Mouse (Mus musculus) embryonic facial prominence, embryonic 12.5 days (tissue): ENCODE measurements around the gene Kars. TPM values are rescaled to one million over a fixed set of nuclear protein-coding genes. Genes with fewer than 3 reads are reported as not detected.

Experiments used
- ATAC-seq: fragments of 200-750 bp; cut with Nextera tagmentation; 2 replicates; pipeline ENCODE4 v1.8.0; 2017; ENCODE audit not compliant: insufficient number of reproducible peaks, insufficient read depth, low FRiP score, low TSS enrichment
- H3K27ac ChIP-seq: fragments of 300-500 bp; sonication (generic); 2 replicates; pipeline ENCODE4 v1.5.1; 2016; ENCODE audit warnings: mild to moderate bottlenecking
- H3K27me3 ChIP-seq: fragments of 300-500 bp; sonication (generic); 2 replicates; pipeline ENCODE4 v1.6.1; 2016; ENCODE audit warnings: mild to moderate bottlenecking, moderate library complexity
- H3K36me3 ChIP-seq: fragments of 300-500 bp; sonication (generic); 2 replicates; pipeline ENCODE4 v1.6.1; 2016; ENCODE audit warnings: mild to moderate bottlenecking
- H3K4me1 ChIP-seq: fragments of 300-500 bp; sonication (generic); 2 replicates; pipeline ENCODE4 v1.6.1; 2016
- H3K4me2 ChIP-seq: fragments of 300-500 bp; sonication (generic); replicated peaks from 2 replicates; pipeline ENCODE4 v1.6.1; 2016; ENCODE audit warnings: mild to moderate bottlenecking, moderate library complexity
- H3K4me3 ChIP-seq: fragments of 300-500 bp; sonication (generic); 2 replicates; pipeline ENCODE4 v1.5.1; 2016; ENCODE audit warnings: mild to moderate bottlenecking
- H3K9ac ChIP-seq: fragments of 300-500 bp; sonication (generic); 2 replicates; pipeline ENCODE4 v1.6.1; 2016; ENCODE audit warnings: mild to moderate bottlenecking, moderate library complexity
- H3K9me3 ChIP-seq: fragments of 300-500 bp; sonication (generic); 2 replicates; pipeline ENCODE4 v1.6.1; 2016; ENCODE audit warnings: mild to moderate bottlenecking, moderate library complexity
- WGBS: fragments of 180-500 bp; shearing (Covaris S2); methylation state at CpG from one replicate; pipeline ENCODE4 v1.1.7; 2016; 5-methylcytosine and 5-hydroxymethylcytosine counted together
- polyA plus RNA-seq: library from polyadenylated mRNA; unstranded; fragments of >200 nt; fragmentation: Nextera tagmentation; extraction: Ambion mirVana; gene quantifications from 2 replicates; pipeline ENCODE4 v1.2.1, GENCODE M21; 2016

Gene Kars
- polyA plus RNA-seq, 1 experiment from 2014 or later = 228 TPM

- H3K9ac ChIP-seq = no peak within 1 kb of the TSS
- peaks cover 40% of the 10 kb centered on the region for H3K36me3 ChIP-seq
- WGBS = 95% methylated on average over 11 of the region's 11 CpGs
- H3K4me3 ChIP-seq = no peak within 1 kb of the TSS
- no peak within 1 kb of the TSS for H3K27ac ChIP-seq
- peaks cover 18% of the 10 kb centered on the region for H3K4me1 ChIP-seq
- ATAC-seq = no peak
- no peak within 1 kb of the TSS for H3K4me2 ChIP-seq
- no peaks in the 10 kb centered on the region for H3K27me3 ChIP-seq
- no peaks in the 10 kb centered on the region for H3K9me3 ChIP-seq
Measured at GRCm38 (mm10) chr8:112014936-112015335, 3.8 kb upstream of the Kars start, which contains the start of gene Gm6793. Gene Gm6793 (minus strand): TSS chr8:112015036.

GRCm38 (mm10) chr8:112011816-112012242 is 706 bp upstream of the Kars start:
- Histone ChIP-seq H3K27ac (peak overlapping the region; percentile 83), H3K9ac (peak overlapping the region; percentile 88), H3K4me3 (peak overlapping the region; percentile 94), H3K27me3 (no peaks in the 10 kb centered on the region), H3K36me3 (peaks cover 17% of the 10 kb centered on the region; the same call in 1 of the 2 replicates), H3K4me2 (peak overlapping the region; percentile 89), H3K9me3 (no peaks in the 10 kb centered on the region), H3K4me1 (peaks cover 18% of the 10 kb centered on the region)
- WGBS = 0% methylated on average over 40 of the region's 40 CpGs
- ATAC-seq = peak; percentile 54; the same call in 1 of the 2 replicates

- no peak for ATAC-seq
- WGBS = 95% methylated on average over 7 of the region's 7 CpGs
- no peak overlapping the region for H3K9ac ChIP-seq
- peak overlapping the region; percentile 89; the same call in 1 of the 2 replicates for H3K4me2 ChIP-seq
- H3K27me3 ChIP-seq = no peaks in the 10 kb centered on the region
- no peak overlapping the region for H3K27ac ChIP-seq
- peaks cover 18% of the 10 kb centered on the region for H3K4me1 ChIP-seq
- no peaks in the 10 kb centered on the region for H3K9me3 ChIP-seq
- H3K36me3 ChIP-seq = peaks cover 25% of the 10 kb centered on the region
- no peak overlapping the region for H3K4me3 ChIP-seq
Measured at GRCm38 (mm10) chr8:112009558-112009957, 1.6 kb downstream of the Kars start.

- WGBS = 91% methylated on average over 2 of the region's 2 CpGs
- Histone ChIP-seq H3K27ac (no peak overlapping the region), H3K36me3 (peaks cover 42% of the 10 kb centered on the region), H3K4me3 (no peak overlapping the region), H3K9ac (no peak overlapping the region), H3K4me1 (peaks cover 12% of the 10 kb centered on the region), H3K27me3 (no peaks in the 10 kb centered on the region), H3K9me3 (no peaks in the 10 kb centered on the region), H3K4me2 (no peak overlapping the region)
- ATAC-seq = no peak
Measured at GRCm38 (mm10) chr8:112007669-112008068, 3.5 kb downstream of the Kars start.

- Histone ChIP-seq H3K9ac (no peak overlapping the region), H3K4me1 (peaks cover 7% of the 10 kb centered on the region; the same call in 1 of the 2 replicates), H3K4me2 (no peak overlapping the region), H3K9me3 (no peaks in the 10 kb centered on the region), H3K27ac (no peak overlapping the region), H3K36me3 (peaks cover 62% of the 10 kb centered on the region), H3K4me3 (no peak overlapping the region), H3K27me3 (no peaks in the 10 kb centered on the region)
- 95% methylated on average over 6 of the region's 6 CpGs for WGBS
- ATAC-seq = no peak
Measured at GRCm38 (mm10) chr8:112005601-112006000, 5.5 kb downstream of the Kars start.

GRCm38 (mm10) chr8:112004754-112005153 is 6.4 kb downstream of the Kars start:
- Histone ChIP-seq H3K36me3 (peaks cover 71% of the 10 kb centered on the region), H3K27ac (no peak overlapping the region), H3K4me2 (no peak overlapping the region), H3K4me3 (no peak overlapping the region), H3K9me3 (no peaks in the 10 kb centered on the region), H3K4me1 (no peaks in the 10 kb centered on the region), H3K27me3 (no peaks in the 10 kb centered on the region), H3K9ac (no peak overlapping the region)
- ATAC-seq = no peak

GRCm38 (mm10) chr8:111992703-111993039 is 18.5 kb downstream of the Kars start:
- Histone ChIP-seq H3K9me3 (no peaks in the 10 kb centered on the region), H3K27me3 (no peaks in the 10 kb centered on the region), H3K4me1 (0 out of 2 replicates have a peak, but pooled peaks cover 4% of the 10 kb centered on the region), H3K9ac (no peak overlapping the region), H3K4me3 (no peak overlapping the region), H3K4me2 (no peak overlapping the region; the same call in 1 of the 2 replicates), H3K27ac (no peak overlapping the region), H3K36me3 (peaks cover 60% of the 10 kb centered on the region)
- ATAC-seq = no peak
- WGBS = 81% methylated on average over 3 of the region's 3 CpGs

- H3K4me3 ChIP-seq = peak within 1 kb of the TSS; percentile 79
- ATAC-seq = peak; percentile 91
- 5% methylated on average over 33 of the region's 33 CpGs for WGBS
- H3K27me3 ChIP-seq = no peaks in the 10 kb centered on the region
- H3K9ac ChIP-seq = peak within 1 kb of the TSS; percentile 80
- H3K27ac ChIP-seq = no peak within 1 kb of the TSS
- H3K4me2 ChIP-seq = peak within 1 kb of the TSS; percentile 52
- H3K9me3 ChIP-seq = no peaks in the 10 kb centered on the region
- H3K36me3 ChIP-seq = peaks cover 59% of the 10 kb centered on the region
- H3K4me1 ChIP-seq = 0 out of 2 replicates have a peak, but pooled peaks cover 4% of the 10 kb centered on the region
Measured at GRCm38 (mm10) chr8:111992013-111992702, 19.0 kb downstream of the Kars start, which contains the start of gene Adat1. Gene Adat1 (minus strand): TSS chr8:111992302.

GRCm38 (mm10) chr8:111991278-111991677 is 19.8 kb downstream of the Kars start:
- Histone ChIP-seq H3K9ac (peak overlapping the region; percentile 80), H3K4me2 (peak overlapping the region; percentile 52), H3K27ac (no peak overlapping the region), H3K4me3 (peak overlapping the region; percentile 79), H3K9me3 (no peaks in the 10 kb centered on the region), H3K27me3 (no peaks in the 10 kb centered on the region), H3K36me3 (peaks cover 58% of the 10 kb centered on the region), H3K4me1 (0 out of 2 replicates have a peak, but pooled peaks cover 4% of the 10 kb centered on the region)
- 65% methylated on average over 8 of the region's 8 CpGs for WGBS
- ATAC-seq = no peak

- Histone ChIP-seq H3K36me3 (peaks cover 50% of the 10 kb centered on the region), H3K27me3 (no peaks in the 10 kb centered on the region), H3K4me3 (no peak overlapping the region), H3K9me3 (no peaks in the 10 kb centered on the region), H3K4me2 (no peak overlapping the region), H3K27ac (no peak overlapping the region), H3K4me1 (0 out of 2 replicates have a peak, but pooled peaks cover 4% of the 10 kb centered on the region), H3K9ac (no peak overlapping the region)
- ATAC-seq = no peak
- 12% methylated on average over 7 of the region's 7 CpGs for WGBS
Measured at GRCm38 (mm10) chr8:111989911-111990310, 21.2 kb downstream of the Kars start.

GRCm38 (mm10) chr8:111984511-111984910 is 26.6 kb downstream of the Kars start:
- no peak overlapping the region for H3K4me2 ChIP-seq
- WGBS = 88% methylated on average over 10 of the region's 10 CpGs
- H3K4me3 ChIP-seq = no peak overlapping the region
- H3K9me3 ChIP-seq = no peaks in the 10 kb centered on the region
- no peaks in the 10 kb centered on the region for H3K27me3 ChIP-seq
- no peak overlapping the region for H3K9ac ChIP-seq
- no peak for ATAC-seq
- peaks cover 54% of the 10 kb centered on the region for H3K36me3 ChIP-seq
- H3K4me1 ChIP-seq = no peaks in the 10 kb centered on the region
- no peak overlapping the region for H3K27ac ChIP-seq

- H3K27ac ChIP-seq = no peak overlapping the region
- 75% methylated on average over 7 of the region's 7 CpGs for WGBS
- no peak overlapping the region for H3K4me2 ChIP-seq
- no peak overlapping the region for H3K9ac ChIP-seq
- H3K9me3 ChIP-seq = no peaks in the 10 kb centered on the region
- no peaks in the 10 kb centered on the region for H3K27me3 ChIP-seq
- H3K4me1 ChIP-seq = no peaks in the 10 kb centered on the region
- H3K4me3 ChIP-seq = no peak overlapping the region
- no peak for ATAC-seq
- peaks cover 48% of the 10 kb centered on the region for H3K36me3 ChIP-seq
Measured at GRCm38 (mm10) chr8:111982116-111982515, 29.0 kb downstream of the Kars start.
